Mouse (Mus musculus) lung, adult 2 months (tissue): ENCODE data around the gene Qrich2. TPM values are rescaled to one million over a fixed set of nuclear protein-coding genes. Genes with fewer than 3 reads are reported as not detected.
"Not testable (repeated sequence)": the region's sequence is repeated elsewhere in the genome, so short reads cannot be mapped to it uniquely, and the experiment has no call there.

Experiments used
- DNase-seq: peaks from one replicate; pipeline ENCODE4 v3.0.0; 2022
- H3K4me1 ChIP-seq: fragments of 200-500 bp; 2 replicates; pipeline ENCODE4 v1.6.1; 2011; ENCODE audit warnings: low read length; ENCODE audit not compliant: control insufficient read depth, insufficient read depth
- H3K4me3 ChIP-seq: fragments of 200-500 bp; replicated peaks from 2 replicates; pipeline ENCODE3; 2011; ENCODE audit warnings: low read depth, mild to moderate bottlenecking, control low read depth, low read length; ENCODE audit errors: extremely low read depth
- CTCF ChIP-seq: fragments of 200-500 bp; IDR thresholded peaks from 2 replicates; pipeline ENCODE4 v1.5.1; 2011; ENCODE audit warnings: mild to moderate bottlenecking, low read length, control low read depth; ENCODE audit not compliant: insufficient read depth
- POLR2A ChIP-seq: fragments of 200-500 bp; IDR thresholded peaks from 2 replicates; pipeline ENCODE4 v1.6.1; 2011; ENCODE audit warnings: low read depth, mild to moderate bottlenecking, control low read depth, low read length, borderline replicate concordance; ENCODE audit errors: extremely low read depth
- WGBS: fragments of 180-500 bp; shearing (Covaris S2); methylation state at CpG from one replicate; pipeline ENCODE4 v1.1.7; 2018; 5-methylcytosine and 5-hydroxymethylcytosine counted together
- polyA plus RNA-seq: library from polyadenylated mRNA; depleted of rRNA; stranded (reverse); fragments of >200 nt; gene quantifications from 2 replicates; pipeline ENCODE4 v1.2.3, GENCODE M21; 2012

The Qrich2 gene
- polyA plus RNA-seq, 1 experiment: 0.11 TPM

GRCm38 (mm10) chr11:116426852-116427575 lies 39.0 kb downstream of the Qrich2 start:
- H3K4me1 ChIP-seq: peaks cover 7% of the 10 kb centered on the region
- DNase-seq: no peak
- 80% methylated on average over 6 of the region's 6 CpGs for WGBS
- H3K4me3 ChIP-seq: no peak overlapping the region
- TF ChIP-seq POLR2A: no peak
- TF ChIP-seq CTCF: no peak

GRCm38 (mm10) chr11:116426328-116426727 lies 39.7 kb downstream of the Qrich2 start:
- DNase-seq, H3K4me3 ChIP-seq, H3K4me1 ChIP-seq: not testable (repeated sequence)
- WGBS: 65% methylated on average over 11 of the region's 11 CpGs

GRCm38 (mm10) chr11:116424621-116425407 lies 41.2 kb downstream of the Qrich2 start:
- WGBS: 38% methylated on average over 8 of the region's 8 CpGs
- TF ChIP-seq CTCF (no peak), POLR2A (no peak)
- Histone ChIP-seq H3K4me1 (peaks cover 7% of the 10 kb centered on the region), H3K4me3 (no peak overlapping the region)
- DNase-seq: no peak

- no peak overlapping the region for H3K4me3 ChIP-seq
- no peak for DNase-seq
- H3K4me1 ChIP-seq: peaks cover 3% of the 10 kb centered on the region; the same call in 1 of the 2 replicates
- 40% methylated on average over 10 of the region's 10 CpGs for WGBS
- TF ChIP-seq POLR2A (peak; percentile 65; the same call in 1 of the 2 replicates), CTCF (no peak)
Observed at GRCm38 (mm10) chr11:116423782-116424620, 42.0 kb downstream of the Qrich2 start.

GRCm38 (mm10) chr11:116423214-116423613 lies 42.8 kb downstream of the Qrich2 start:
- DNase-seq: no peak
- Histone ChIP-seq H3K4me1 (peaks cover 4% of the 10 kb centered on the region; the same call in 1 of the 2 replicates), H3K4me3 (no peak overlapping the region)
- TF ChIP-seq POLR2A: no peak
- no peak for TF ChIP-seq CTCF
- 84% methylated on average over 6 of the region's 6 CpGs for WGBS

- DNase-seq: no peak
- no peak for TF ChIP-seq POLR2A
- TF ChIP-seq CTCF: no peak
- H3K4me1 ChIP-seq: peaks cover 5% of the 10 kb centered on the region; the same call in 1 of the 2 replicates
- 91% methylated on average over 2 of the region's 2 CpGs for WGBS
- H3K4me3 ChIP-seq: no peak overlapping the region
Observed at GRCm38 (mm10) chr11:116422562-116422961, 43.5 kb downstream of the Qrich2 start.

- TF ChIP-seq POLR2A (no peak), CTCF (no peak)
- no peak for DNase-seq
- Histone ChIP-seq H3K4me1 (peaks cover 5% of the 10 kb centered on the region; the same call in 1 of the 2 replicates), H3K4me3 (no peak overlapping the region)
- 73% methylated on average over 6 of the region's 6 CpGs for WGBS
Observed at GRCm38 (mm10) chr11:116421102-116421501, 44.9 kb downstream of the Qrich2 start.

GRCm38 (mm10) chr11:116418841-116419462 lies 47.1 kb downstream of the Qrich2 start:
- no peak for TF ChIP-seq CTCF
- TF ChIP-seq POLR2A: no peak
- Histone ChIP-seq H3K4me1 (0 out of 2 replicates have a peak, but pooled peaks cover 3% of the 10 kb centered on the region), H3K4me3 (no peak overlapping the region)
- DNase-seq: no peak
- 54% methylated on average over 6 of the region's 6 CpGs for WGBS

GRCm38 (mm10) chr11:116418194-116418840 lies 47.7 kb downstream of the Qrich2 start:
- Histone ChIP-seq H3K4me3 (no peak overlapping the region), H3K4me1 (0 out of 2 replicates have a peak, but pooled peaks cover 3% of the 10 kb centered on the region)
- no peak for TF ChIP-seq CTCF
- TF ChIP-seq POLR2A: no peak
- 14% methylated on average over 2 of the region's 2 CpGs for WGBS
- no peak for DNase-seq
